Mouse (Mus musculus): ENCODE results near the gene Tbx2. TPM values are rescaled to one million over a fixed set of nuclear protein-coding genes. Genes with fewer than 3 reads are reported as not detected.

The Tbx2 gene
- total RNA-seq, 2 experiments from 2014 or later: 63.3 TPM

DNA sequence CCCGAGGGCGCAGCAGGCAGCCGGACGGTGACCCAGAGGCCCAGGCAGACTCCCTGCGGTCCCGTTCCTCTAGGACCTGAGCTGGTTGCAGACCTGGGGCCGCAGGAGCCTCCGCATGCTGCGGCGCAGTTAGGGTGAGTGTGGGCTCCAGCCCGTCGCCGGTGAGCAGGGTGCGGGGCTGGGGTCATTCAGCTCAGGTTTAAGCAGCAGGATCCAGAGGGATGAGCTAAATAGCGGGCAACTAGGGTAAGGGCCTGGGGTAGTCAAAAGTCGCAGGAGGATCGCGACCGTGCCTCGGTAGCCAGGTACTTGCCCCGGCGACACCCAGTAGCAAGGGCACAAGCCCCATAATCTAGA is 54.1 kb downstream of the Tbx2 start:
- no peak for DNase-seq (ENCODE audit: low spot score in 2 of 2)

DNA sequence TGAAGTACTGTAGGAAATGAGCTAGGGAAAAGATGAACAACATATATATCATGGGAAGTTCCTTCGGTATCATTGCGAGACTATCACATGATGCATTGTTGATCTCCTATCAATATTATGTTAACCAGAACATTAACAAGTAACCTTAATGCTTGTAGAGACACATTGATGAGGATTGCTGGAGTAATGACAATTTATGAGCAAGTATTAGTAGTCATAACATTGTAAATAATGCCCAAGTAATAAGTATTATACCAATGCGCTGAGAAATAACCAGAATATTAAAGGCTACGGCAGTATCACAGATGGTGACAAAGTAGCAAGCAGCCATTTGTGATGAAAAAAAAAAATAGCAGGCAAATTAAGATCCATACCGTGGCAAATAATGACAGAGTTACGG is 54.9 kb downstream of the Tbx2 start:
- no peak for DNase-seq (ENCODE audit: low spot score in 2 of 2)

DNA sequence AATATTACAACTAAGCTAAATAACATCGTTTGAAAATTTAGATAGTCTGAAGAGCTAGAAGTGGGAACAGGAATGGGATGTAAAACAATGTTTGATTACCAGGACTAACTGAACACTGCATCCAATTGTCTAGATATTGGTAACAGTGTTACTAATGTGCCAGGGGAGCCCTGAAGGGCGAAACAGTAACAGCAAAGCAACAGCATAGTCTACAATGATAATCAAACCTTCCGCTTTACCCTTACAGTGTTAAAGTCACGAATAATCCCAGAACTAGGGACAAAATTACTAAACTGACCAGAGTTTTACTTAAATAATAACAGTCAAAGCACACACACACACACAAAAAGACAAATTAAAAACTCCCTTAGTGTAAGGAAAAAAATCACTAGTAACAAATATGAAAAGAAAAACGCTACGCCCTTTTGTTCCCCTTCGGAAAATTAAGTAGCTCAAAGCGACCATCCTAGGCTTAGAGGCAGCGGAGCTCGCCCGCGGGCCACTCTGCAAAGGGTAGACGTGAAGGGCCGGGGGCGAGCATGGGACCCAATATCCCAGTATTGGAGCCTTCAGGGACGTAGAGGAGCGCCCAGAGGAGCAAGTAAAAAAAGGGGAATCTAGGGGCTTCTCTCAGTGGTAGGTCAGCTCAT is 55.6 kb downstream of the Tbx2 start:
- DNase-seq (ENCODE audit: low spot score in 2 of 2): no peak

DNA sequence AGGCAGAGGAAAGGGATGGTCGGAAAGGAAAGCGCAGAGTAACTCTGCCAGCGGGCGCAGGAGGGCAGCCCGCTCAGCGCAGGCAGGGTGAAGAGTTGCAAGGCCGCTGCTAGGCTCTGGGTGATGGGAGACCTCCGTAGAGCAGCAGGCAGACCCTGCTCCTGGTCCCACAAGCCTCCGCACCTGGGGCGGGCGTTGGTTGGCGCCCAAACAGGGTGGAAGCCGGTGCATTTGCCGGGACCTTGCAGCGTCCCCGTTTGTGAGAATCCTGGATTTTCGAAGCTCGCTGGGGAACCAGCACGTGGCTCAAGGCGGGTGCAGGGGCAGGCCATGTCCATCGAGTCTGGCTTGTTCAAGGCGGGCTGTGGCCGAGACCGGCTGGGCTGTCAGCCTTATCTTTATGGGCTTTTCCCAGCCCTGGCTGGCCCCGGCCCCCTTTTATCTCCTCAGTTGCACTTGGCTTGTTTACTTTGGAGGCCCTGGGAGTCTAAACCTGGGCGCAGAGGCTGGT is 56.2 kb downstream of the Tbx2 start:
- DNase-seq (ENCODE audit: low spot score in 2 of 2): no peak

DNA sequence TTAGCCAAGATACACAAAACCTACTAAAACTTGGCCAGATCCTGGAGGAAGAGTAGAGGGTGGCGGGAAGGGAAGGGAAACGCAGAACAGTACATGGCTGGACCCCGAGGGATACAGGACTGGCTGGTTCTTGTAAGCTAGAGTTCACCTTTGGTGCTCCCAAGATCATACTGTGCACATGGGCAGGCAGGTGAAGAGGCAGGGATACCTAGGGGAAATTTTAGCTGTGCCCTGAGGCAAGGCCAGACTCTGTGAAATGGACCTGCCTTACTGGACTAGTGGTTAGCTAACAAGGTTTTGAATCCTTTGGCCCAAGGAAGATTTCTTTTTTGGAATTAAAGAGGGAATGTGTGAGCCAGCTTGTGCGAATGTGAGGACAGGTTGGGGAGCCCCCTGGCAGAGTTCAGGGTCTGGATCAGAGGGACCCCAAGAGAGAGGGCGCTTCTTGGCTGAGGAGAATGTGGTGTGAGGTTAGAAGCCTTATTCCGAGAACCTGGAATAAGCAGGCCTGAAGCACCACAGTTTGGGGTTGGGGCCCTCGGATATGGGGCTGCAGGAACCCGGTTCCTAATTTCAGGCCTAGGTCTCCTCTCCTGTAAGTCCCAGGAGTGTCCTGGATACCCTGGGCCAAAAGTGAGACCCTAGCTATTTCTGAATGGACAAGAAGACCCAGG is 56.8 kb downstream of the Tbx2 start:
- no peak for DNase-seq (ENCODE audit: low spot score in 2 of 2)

DNA sequence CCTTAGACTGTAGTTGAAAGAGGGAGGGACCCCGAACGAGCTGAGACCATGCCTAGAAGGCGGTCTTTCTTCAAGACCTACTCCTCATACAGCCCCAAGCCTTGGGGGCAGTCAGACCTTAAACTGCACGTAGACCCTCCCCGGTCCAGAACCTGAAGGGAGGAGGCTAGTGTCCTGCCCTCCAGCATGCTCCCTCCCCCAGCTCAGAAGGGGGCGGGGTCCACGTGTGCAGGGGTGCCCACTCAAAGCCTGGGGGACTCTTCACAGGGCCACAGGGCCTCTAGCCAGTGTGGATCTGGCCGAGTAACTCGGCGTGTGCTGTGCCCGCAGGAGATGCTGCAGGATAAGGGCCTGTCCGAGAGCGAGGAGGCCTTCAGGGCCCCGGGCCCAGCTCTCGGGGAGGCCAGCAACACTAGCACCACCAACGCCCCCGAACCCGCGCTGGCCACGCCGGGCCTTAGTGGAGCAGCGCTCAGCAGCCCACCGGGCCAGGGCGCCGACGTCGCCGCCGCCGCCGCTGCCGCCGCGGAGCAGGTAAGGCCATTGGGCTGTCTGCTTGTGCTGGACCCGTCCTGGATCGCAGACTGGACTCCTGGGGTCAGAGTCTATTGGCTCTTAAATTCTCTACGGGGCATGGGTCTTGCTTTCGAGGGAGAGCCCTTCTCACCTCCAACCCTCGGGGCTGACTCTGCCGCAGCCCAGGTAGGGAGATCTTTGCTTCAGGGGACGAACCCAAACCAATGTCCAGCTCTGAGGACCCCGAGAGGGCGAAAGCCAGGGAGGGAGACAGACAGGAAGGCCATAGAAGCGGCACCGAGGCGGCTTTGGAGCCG is 57.6 kb downstream of the Tbx2 start:
- no peak for DNase-seq (ENCODE audit: low spot score in 2 of 2)

DNA sequence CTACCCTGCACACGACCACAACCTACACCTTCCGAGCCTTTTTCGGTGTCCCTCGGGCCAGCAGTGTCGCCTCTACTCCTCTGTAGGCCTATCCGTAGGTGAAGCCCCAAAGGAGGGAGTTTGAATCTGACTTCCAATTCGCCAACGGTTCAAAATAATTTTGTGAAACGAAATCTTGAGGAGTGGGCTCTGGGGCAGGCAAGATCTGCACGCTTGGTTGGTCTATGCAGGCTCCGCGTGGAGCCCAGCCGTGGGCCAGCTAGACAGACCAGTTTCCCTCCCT is 58.2 kb downstream of the Tbx2 start:
- no peak for DNase-seq (ENCODE audit: low spot score in 2 of 2)

DNA sequence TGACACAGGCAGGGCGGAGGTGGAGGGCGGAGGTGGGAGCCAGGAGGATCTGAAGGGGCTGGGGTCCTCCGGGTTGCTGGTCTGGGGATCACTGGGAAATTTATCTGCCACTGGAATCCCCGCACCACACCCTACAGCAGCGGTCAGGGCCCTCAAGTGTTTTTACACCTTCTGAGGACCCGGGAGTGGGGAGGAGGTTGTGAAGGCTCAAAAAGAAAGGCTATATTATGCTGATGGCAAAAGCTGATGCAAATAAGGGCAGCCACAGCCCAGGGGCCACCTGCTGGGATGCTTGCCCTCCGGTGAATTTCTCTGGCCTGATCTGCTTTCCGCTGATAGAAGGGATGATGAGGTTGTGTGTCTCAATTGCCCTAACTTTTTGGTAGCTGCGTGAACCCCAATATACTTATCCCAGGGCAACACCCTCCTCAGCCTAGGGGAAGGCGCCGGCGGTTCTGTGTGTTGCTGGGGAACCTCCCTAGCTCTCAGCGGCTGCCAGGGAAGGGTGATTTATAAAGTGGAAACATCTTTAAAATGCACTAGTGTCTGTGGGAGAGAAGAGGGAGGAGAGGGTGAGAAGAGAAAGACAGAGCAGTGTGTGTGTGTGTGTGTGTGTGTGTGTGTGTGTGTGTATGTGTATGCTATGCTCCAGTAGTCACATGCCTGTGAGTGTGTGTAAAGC is 58.8 kb downstream of the Tbx2 start:
- DNase-seq (ENCODE audit: low spot score in 2 of 2): no peak

Other genes with a start within 250 kb of the Tbx2 start
- gene Gm11444, start 17.8 kb downstream of the Tbx2 start, total RNA-seq (2021): not detected
- gene Tbx4, start 53.9 kb downstream of the Tbx2 start, total RNA-seq (2021): not detected